In genomic region chr3:81735463-81735862, GRCm38 (mm10) we compare ENCODE assay signal across 11 mouse cellular contexts.
A peak's percentile ranks its signal among the peaks of the same experiment; 100 is the strongest.
DNase-seq lines count a peak whose midpoint lies in the region; ATAC-seq lines count a peak whose summit lies in the region.
"Had no signal": no experiment of that assay in that cellular context is flagged by ENCODE, and none has a peak within 500 bp of the region (broad histone marks: within the 10 kb centered on the region; RNA-seq: fewer than 3 reads in every experiment).

No protein-coding gene starts in this region.

- H3K4me1 ChIP-seq in limb, embryonic 11.5 days (ENCODE audit: control insufficient read depth, insufficient read depth, low read length): no peaks in the 10 kb centered on the region
- 0 out of 2 replicates have a peak, but pooled peaks cover 4% of the 10 kb centered on the region for H3K4me1 ChIP-seq in limb, embryonic 10.5 days
- no peaks in the 10 kb centered on the region for H3K4me1 ChIP-seq in heart, embryonic 11.5 days (ENCODE audit: control insufficient read depth, insufficient read depth, low read length)
- H3K4me1 ChIP-seq: liver, embryonic 15.5 days; midbrain, embryonic 10.5 days had no signal

- no peak for ATAC-seq in limb, embryonic 11.5 days (ENCODE audit: insufficient number of reproducible peaks, low FRiP score, low TSS enrichment, low read depth)
- no peak for ATAC-seq in heart, embryonic 11.5 days (replicated peaks; ENCODE audit: insufficient number of reproducible peaks, low FRiP score, low TSS enrichment)

- H3K27ac ChIP-seq in limb, embryonic 11.5 days (replicated peaks; ENCODE audit: low read depth, low read length): no peak overlapping the region
- H3K27ac ChIP-seq in limb, embryonic 10.5 days: no peak overlapping the region
- no peak overlapping the region for H3K27ac ChIP-seq in heart, embryonic 11.5 days (ENCODE audit: low read depth, low read length)
- H3K27ac ChIP-seq: liver, embryonic 15.5 days; midbrain, embryonic 10.5 days had no signal

- 72% methylated on average over 8 of the region's 8 CpGs for WGBS in limb, embryonic 11.5 days
- 76% methylated on average over 8 of the region's 8 CpGs for WGBS in limb, embryonic 10.5 days
- 58% methylated on average over 8 of the region's 8 CpGs for WGBS in heart, embryonic 11.5 days (ENCODE audit: insufficient replicate concordance)

- no peaks in the 10 kb centered on the region for H3K27me3 ChIP-seq in limb, embryonic 11.5 days (ENCODE audit: control insufficient read depth, insufficient read depth, low read length)
- no peaks in the 10 kb centered on the region for H3K27me3 ChIP-seq in limb, embryonic 10.5 days (ENCODE audit: low read depth, poor library complexity, severe bottlenecking)
- H3K27me3 ChIP-seq in heart, embryonic 11.5 days (ENCODE audit: control insufficient read depth, insufficient read depth, low read length): no peaks in the 10 kb centered on the region
- H3K27me3 ChIP-seq: liver, embryonic 15.5 days had no signal

- no peak overlapping the region for H3K4me2 ChIP-seq in limb, embryonic 11.5 days (ENCODE audit: low read depth, severe bottlenecking)
- no peak overlapping the region for H3K4me2 ChIP-seq in heart, embryonic 11.5 days
- H3K4me2 ChIP-seq: liver, embryonic 15.5 days had no signal

- H3K9me3 ChIP-seq in limb, embryonic 11.5 days (ENCODE audit: control insufficient read depth, low read length): no peaks in the 10 kb centered on the region
- H3K9me3 ChIP-seq in limb, embryonic 10.5 days (replicated peaks): no peaks in the 10 kb centered on the region
- H3K9me3 ChIP-seq in heart, embryonic 11.5 days (replicated peaks; ENCODE audit: control insufficient read depth, low read length): no peaks in the 10 kb centered on the region
- H3K9me3 ChIP-seq: liver, embryonic 15.5 days; midbrain, embryonic 10.5 days had no signal

- H3K36me3 ChIP-seq in limb, embryonic 11.5 days (ENCODE audit: control insufficient read depth, insufficient read depth, low read length): no peaks in the 10 kb centered on the region
- no peaks in the 10 kb centered on the region for H3K36me3 ChIP-seq in limb, embryonic 10.5 days
- no peaks in the 10 kb centered on the region for H3K36me3 ChIP-seq in heart, embryonic 11.5 days (ENCODE audit: control insufficient read depth, insufficient read depth, low read length)
- H3K36me3 ChIP-seq: liver, embryonic 15.5 days; midbrain, embryonic 10.5 days had no signal

- no peak overlapping the region for H3K9ac ChIP-seq in limb, embryonic 11.5 days (ENCODE audit: low read length)
- no peak overlapping the region for H3K9ac ChIP-seq in heart, embryonic 11.5 days (ENCODE audit: low read depth, low read length)
- H3K9ac ChIP-seq: liver, embryonic 15.5 days had no signal

- H3K4me3 ChIP-seq in limb, embryonic 11.5 days (ENCODE audit: low read depth, low read length): no peak overlapping the region
- H3K4me3 ChIP-seq in limb, embryonic 10.5 days: no peak overlapping the region
- H3K4me3 ChIP-seq in heart, embryonic 11.5 days (ENCODE audit: low read depth, low read length): no peak overlapping the region
- H3K4me3 ChIP-seq: liver, embryonic 15.5 days; midbrain, embryonic 10.5 days had no signal

- DNase-seq in cerebellum, adult 8-10 months: peak; percentile 1
- DNase-seq in cerebellum, adult 18-20 months: no peak
- peak; percentile 24 for DNase-seq in limb, embryonic 11.5 days (ENCODE audit: low spot score)
- DNase-seq in limb, embryonic 10.5 days (ENCODE audit: low spot score): no peak
- peak; percentile 74 for DNase-seq in layer of hippocampus, adult 9-11 months
- DNase-seq in right cerebral cortex, postnatal 14 days: peak; percentile 8
- no peak for DNase-seq in natural killer cell, adult 2 months (ENCODE audit: low spot score in 2 of 2)
- DNase-seq: adrenal gland, postnatal 10 days had no signal

Comparison
In these comparisons a context has a peak if more than half of its experiments do, and no peak if none do; other contexts are left out.
1. DNase-seq: peak in cerebellum, adult 8-10 months (single experiment), limb, embryonic 11.5 days (single experiment), layer of hippocampus, adult 9-11 months (single experiment) and right cerebral cortex, postnatal 14 days (single experiment); none in cerebellum, adult 18-20 months (0 of 2), limb, embryonic 10.5 days (single experiment) and natural killer cell, adult 2 months (0 of 2).